Mouse (Mus musculus) CH12.LX (cell line): ENCODE measurements around the gene Nccrp1. TPM values are rescaled to one million over a fixed set of nuclear protein-coding genes. Genes with fewer than 3 reads are reported as not detected.

ENCODE experiments used
- DNase-seq: peaks from one replicate; pipeline ENCODE4 v3.0.0-alpha.2; 2013; ENCODE audit errors: extremely low read depth
- H3K27ac ChIP-seq: 2 replicates; pipeline ENCODE4 v1.5.1; 2012; ENCODE audit warnings: low read depth, mild to moderate bottlenecking, control low read depth, moderate library complexity; ENCODE audit not compliant: insufficient read depth
- H3K27me3 ChIP-seq: replicated peaks from 2 replicates; pipeline ENCODE3; 2012; ENCODE audit warnings: inconsistent platforms
- H3K36me3 ChIP-seq, 2 experiments: replicated peaks in 1 of 2; 2 replicates each; pipeline versions ENCODE3 to v1.6.1; 2012; ENCODE audit warnings: inconsistent platforms in 1 of 2, low read length in 1 of 2, mild to moderate bottlenecking in 1 of 2, mixed read lengths in 1 of 2, moderate library complexity in 1 of 2; ENCODE audit not compliant: control insufficient read depth in 1 of 2, insufficient read depth in 1 of 2
- H3K4me1 ChIP-seq, 2 experiments: 2 replicates each; pipeline ENCODE4 v1.6.1; 2012; ENCODE audit warnings: inconsistent platforms in 1 of 2, moderate library complexity in 1 of 2; ENCODE audit not compliant: insufficient read depth in 2 of 2, control insufficient read depth in 1 of 2
- H3K4me2 ChIP-seq: 2 replicates; pipeline ENCODE4 v1.6.1; 2012; ENCODE audit warnings: low read depth, mild to moderate bottlenecking, control low read depth; ENCODE audit not compliant: poor library complexity, insufficient read depth, severe bottlenecking
- H3K4me3 ChIP-seq, 3 experiments: fragments of 150-350 bp in 1 of 3; sonication (generic) in 1 of 3; replicated peaks in 1 of 3; 2 replicates each; pipeline versions ENCODE3 to v1.5.1; 2011 to 2012; ENCODE audit warnings: low read depth in 2 of 3, low read length in 2 of 3, mild to moderate bottlenecking in 2 of 3, moderate library complexity in 2 of 3, control low read depth in 1 of 3, improper control_type of control experiment in 1 of 3, inconsistent platforms in 1 of 3, mixed read lengths in 1 of 3; ENCODE audit not compliant: poor library complexity in 1 of 3
- H3K79me2 ChIP-seq: replicated peaks from 2 replicates; pipeline ENCODE4 v1.6.1; 2012; ENCODE audit warnings: mild to moderate bottlenecking, moderate library complexity; ENCODE audit not compliant: control insufficient read depth, poor library complexity, insufficient read depth, severe bottlenecking; ENCODE audit errors: extremely low read depth
- H3K9ac ChIP-seq: 2 replicates; pipeline ENCODE4 v1.6.1; 2012; ENCODE audit warnings: low read depth, mild to moderate bottlenecking, control low read depth, moderate library complexity; ENCODE audit not compliant: insufficient read depth
- H3K9me3 ChIP-seq: replicated peaks from 2 replicates; pipeline ENCODE3; 2012; ENCODE audit warnings: low read length, inconsistent platforms, mixed read lengths
- BHLHE40 ChIP-seq: IDR thresholded peaks from 2 replicates; pipeline ENCODE4 v1.6.1; 2011; ENCODE audit warnings: mild to moderate bottlenecking, low read depth, low read length, improper control_type of control experiment
- CHD1 ChIP-seq: IDR thresholded peaks from 2 replicates; pipeline ENCODE4 v1.6.1; 2012; ENCODE audit warnings: low read depth, low read length, improper control_type of control experiment, inconsistent platforms
- CTCF ChIP-seq, 2 experiments: IDR thresholded peaks in 1 of 2; conservative IDR thresholded peaks in 1 of 2; 2 replicates each; pipeline ENCODE4 v1.5.1; 2011 to 2012; ENCODE audit warnings: low read depth in 2 of 2, low read length in 2 of 2, improper control_type of control experiment in 1 of 2, inconsistent platforms in 1 of 2, mild to moderate bottlenecking in 1 of 2, moderate library complexity in 1 of 2
- E2F4 ChIP-seq: IDR thresholded peaks from 2 replicates; pipeline ENCODE4 v1.6.1; 2011; ENCODE audit warnings: low read depth, low read length, improper control_type of control experiment; ENCODE audit not compliant: insufficient replicate concordance
- EP300 ChIP-seq: IDR thresholded peaks from 2 replicates; pipeline ENCODE4 v1.6.1; 2011; ENCODE audit warnings: low read length, improper control_type of control experiment
- ETS1 ChIP-seq: conservative IDR thresholded peaks from 2 replicates; pipeline ENCODE4 v1.6.1; 2012; ENCODE audit warnings: low read depth, mild to moderate bottlenecking, inconsistent platforms, low read length, improper control_type of control experiment, moderate library complexity
- GABPA ChIP-seq: IDR thresholded peaks from 2 replicates; pipeline ENCODE4 v1.6.1; 2012; ENCODE audit warnings: low read depth, low read length, improper control_type of control experiment, inconsistent platforms; ENCODE audit not compliant: insufficient replicate concordance
- JUN ChIP-seq: IDR thresholded peaks from 2 replicates; pipeline ENCODE4 v1.6.1; 2011; ENCODE audit warnings: low read depth, mild to moderate bottlenecking, low read length, improper control_type of control experiment, moderate library complexity; ENCODE audit not compliant: insufficient read depth
- JUND ChIP-seq: conservative IDR thresholded peaks from 2 replicates; pipeline ENCODE4 v1.6.1; 2011; ENCODE audit warnings: low read depth, low read length, improper control_type of control experiment
- KAT2A ChIP-seq: IDR thresholded peaks from 2 replicates; pipeline ENCODE4 v1.6.1; 2012; ENCODE audit warnings: low read length, improper control_type of control experiment, inconsistent platforms; ENCODE audit not compliant: insufficient replicate concordance
- MAFK ChIP-seq: IDR thresholded peaks from 2 replicates; pipeline ENCODE4 v1.6.1; 2011; ENCODE audit warnings: low read length, improper control_type of control experiment; ENCODE audit not compliant: insufficient replicate concordance
- MAX ChIP-seq: IDR thresholded peaks from 2 replicates; pipeline ENCODE4 v1.6.1; 2011; ENCODE audit warnings: low read length, improper control_type of control experiment
- MEF2A ChIP-seq: IDR thresholded peaks from 2 replicates; pipeline ENCODE4 v1.6.1; 2014; ENCODE audit warnings: low read depth, mild to moderate bottlenecking, inconsistent platforms, low read length, improper control_type of control experiment, borderline replicate concordance
- NELFE ChIP-seq: IDR thresholded peaks from 2 replicates; pipeline ENCODE4 v1.6.1; 2011; ENCODE audit warnings: low read depth, low read length, improper control_type of control experiment
- NRF1 ChIP-seq: IDR thresholded peaks from 2 replicates; pipeline ENCODE4 v1.6.1; 2014; ENCODE audit warnings: low read depth, mild to moderate bottlenecking, inconsistent platforms, low read length, improper control_type of control experiment, moderate library complexity
- PAX5 ChIP-seq: IDR thresholded peaks from 2 replicates; pipeline ENCODE4 v1.6.1; 2012; ENCODE audit warnings: low read length, inconsistent platforms, mixed read lengths
- POLR2A ChIP-seq: IDR thresholded peaks from 2 replicates; pipeline ENCODE4 v1.6.1; 2011; ENCODE audit warnings: low read depth, mild to moderate bottlenecking, improper control_type of control experiment, low read length
- RAD21 ChIP-seq: IDR thresholded peaks from 2 replicates; pipeline ENCODE4 v1.6.1; 2011; ENCODE audit warnings: low read depth, mild to moderate bottlenecking, low read length, improper control_type of control experiment, moderate library complexity
- RCOR1 ChIP-seq: conservative IDR thresholded peaks from 2 replicates; pipeline ENCODE4 v1.6.1; 2012; ENCODE audit warnings: low read depth, mild to moderate bottlenecking, inconsistent platforms, low read length, improper control_type of control experiment
- SIN3A ChIP-seq: IDR thresholded peaks from 2 replicates; pipeline ENCODE4 v1.6.1; 2012; ENCODE audit warnings: low read length, improper control_type of control experiment, inconsistent platforms
- TBP ChIP-seq: conservative IDR thresholded peaks from 2 replicates; pipeline ENCODE4 v1.6.1; 2011; ENCODE audit warnings: low read depth, low read length, improper control_type of control experiment
- TCF12 ChIP-seq: IDR thresholded peaks from 2 replicates; pipeline ENCODE4 v1.6.1; 2014; ENCODE audit warnings: low read depth, mild to moderate bottlenecking, inconsistent platforms, low read length, improper control_type of control experiment
- USF2 ChIP-seq: conservative IDR thresholded peaks from 2 replicates; pipeline ENCODE4 v1.6.1; 2011; ENCODE audit warnings: low read depth, low read length, improper control_type of control experiment
- ZKSCAN1 ChIP-seq: IDR thresholded peaks from 2 replicates; pipeline ENCODE4 v1.6.1; 2012; ENCODE audit warnings: low read depth, inconsistent platforms, low read length, improper control_type of control experiment, borderline replicate concordance
- ZMIZ1 ChIP-seq: IDR thresholded peaks from 2 replicates; pipeline ENCODE4 v1.6.1; 2012; ENCODE audit warnings: low read depth, mild to moderate bottlenecking, inconsistent platforms, low read length, improper control_type of control experiment
- ZNF384 ChIP-seq: IDR thresholded peaks from 2 replicates; pipeline ENCODE4 v1.6.1; 2012; ENCODE audit warnings: low read depth, low read length, improper control_type of control experiment, inconsistent platforms
- dilution Hi-C: fragments of 300-500 bp; cut with MboI; formaldehyde crosslinking; loops from 2 replicates; pipeline ENCODE4 v1.14.3; 2020; ENCODE audit warnings: low sequenced_read_pairs; ENCODE audit not compliant: extremely low pct_unique_long_range_greater_than_20kb, extremely low pct_ligation_motif_present
- in situ Hi-C: fragments of 300-500 bp; cut with MboI; formaldehyde crosslinking; loops from 3 replicates; pipeline ENCODE4 v1.14.3; 2019; ENCODE audit warnings: low sequenced_read_pairs, low pct_ligation_motif_present, low pct_unique_long_range_greater_than_20kb, mixed read lengths
- polyA plus RNA-seq: library from polyadenylated mRNA; unstranded; fragments of >175 nt; gene quantifications from 2 replicates; pipeline ENCODE4 v1.2.1, GENCODE M21; 2012; ENCODE audit warnings: low read depth; ENCODE audit not compliant: insufficient read length
- total RNA-seq, 2 experiments: library from RNA; depleted of rRNA; stranded (reverse); fragments of 300-350 nt in 1 of 2; fragments of >200 nt in 1 of 2; gene quantifications; 2 replicates each; pipeline ENCODE4 v1.2.3; 2012 to 2014

Gene Nccrp1
- total and polyA plus RNA-seq, 3 experiments = not detected

DNA sequence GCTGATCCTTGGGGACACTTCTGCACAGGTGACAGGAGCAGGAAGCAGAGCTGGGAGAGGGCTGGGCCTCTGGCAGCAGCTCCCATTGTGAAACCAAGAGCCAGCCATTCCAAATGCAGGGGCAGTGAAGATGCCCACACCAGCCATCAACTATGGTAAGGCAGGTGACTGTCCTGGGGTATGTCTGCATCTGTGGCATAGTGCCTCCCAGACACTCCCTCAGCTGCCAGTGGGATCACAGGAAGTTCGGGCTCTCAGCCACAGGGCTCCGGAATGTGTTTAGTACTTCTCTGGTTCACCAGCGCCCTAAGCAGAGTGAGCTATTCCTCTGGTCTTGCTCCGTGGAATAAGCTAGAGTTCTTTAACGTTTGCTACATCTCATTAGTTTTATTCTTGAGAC, 10.0 kb upstream of the Nccrp1 start:
- Histone ChIP-seq H3K27ac (no peak overlapping the region), H3K27me3 (no peaks in the 10 kb centered on the region), H3K4me3 (no peak overlapping the region), H3K4me1 (peaks cover 0 to 26% of the 10 kb centered on the region in 2 experiments; a peak in 2 of 4 replicates), H3K9ac (no peak overlapping the region), H3K9me3 (peaks cover 9% of the 10 kb centered on the region), H3K36me3 (peaks cover 29 to 47% of the 10 kb centered on the region in 2 experiments), H3K79me2 (no peaks in the 10 kb centered on the region), H3K4me2 (no peak overlapping the region)
- no peak for DNase-seq
- in situ Hi-C loops = loop anchor here (5.0 kb wide), 1 partner anchor 35 kb away; no protein-coding TSS in a partner anchor
- dilution Hi-C loops = no loop called here
- TF ChIP-seq ZKSCAN1 = no peak
- TF ChIP-seq SIN3A = no peak

GRCm38 (mm10) chr7:28555939-28556535, 9.0 kb upstream of the Nccrp1 start:
- no peak for DNase-seq
- no peak overlapping the region for H3K4me3 ChIP-seq
- in situ Hi-C loops = loop anchor here (5.0 kb wide), 1 partner anchor 36 kb away; no protein-coding TSS in a partner anchor

DNA sequence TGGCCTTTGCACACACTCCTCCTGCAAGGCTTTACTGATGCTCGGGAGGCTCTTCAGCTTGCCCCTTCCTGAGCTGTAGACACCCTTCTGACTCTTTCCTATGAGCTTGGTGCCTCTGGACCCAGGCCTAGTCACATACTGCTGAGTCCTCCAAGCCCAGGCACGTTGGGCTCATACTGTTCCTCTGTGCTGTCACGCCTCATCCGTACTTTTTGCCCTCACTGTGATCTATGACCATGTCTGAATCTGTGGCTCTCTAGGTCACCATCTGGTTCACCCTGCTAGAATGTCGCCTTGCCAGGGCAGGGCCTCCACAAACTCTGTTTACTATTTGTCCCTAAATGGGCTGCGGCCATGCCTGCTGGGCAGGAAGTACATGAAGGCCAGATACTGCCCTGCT, 6.0 kb upstream of the Nccrp1 start:
- in situ Hi-C loops (no loop called here), dilution Hi-C loops (no loop called here)
- Histone ChIP-seq H3K27ac (no peak overlapping the region), H3K4me2 (no peak overlapping the region), H3K79me2 (no peaks in the 10 kb centered on the region), H3K36me3 (peaks cover 3 to 12% of the 10 kb centered on the region in 2 experiments), H3K4me1 (peaks cover 0 to 18% of the 10 kb centered on the region in 2 experiments; a peak in 2 of 4 replicates), H3K9ac (no peak overlapping the region), H3K27me3 (peaks cover 1% of the 10 kb centered on the region), H3K4me3 (no peak overlapping the region), H3K9me3 (peaks cover 9% of the 10 kb centered on the region)
- no peak for DNase-seq
- TF ChIP-seq NELFE = no peak
- TF ChIP-seq RCOR1 = no peak
- no peak for TF ChIP-seq BHLHE40
- no peak for TF ChIP-seq ZMIZ1
- TF ChIP-seq ZNF384 = no peak
- no peak for TF ChIP-seq EP300
- no peak for TF ChIP-seq ETS1
- no peak for TF ChIP-seq KAT2A
- TF ChIP-seq JUND = no peak
- no peak for TF ChIP-seq MAFK
- TF ChIP-seq USF2 = no peak
- no peak for TF ChIP-seq TBP
- no peak for TF ChIP-seq GABPA
- TF ChIP-seq SIN3A = no peak
- no peak for TF ChIP-seq MAX
- TF ChIP-seq NRF1 = no peak
- TF ChIP-seq CHD1 = no peak
- TF ChIP-seq CTCF (conservative IDR thresholded peaks at IDR 0.05 in 1 of 2, IDR thresholded peaks at IDR 0.05 in 1 of 2; ENCODE audit: low read depth in 2 of 2, low read length in 2 of 2) = no peak

More at GRCm38 (mm10) chr7:28555939-28556535, 9.0 kb upstream of the Nccrp1 start:
- Histone ChIP-seq H3K9ac (no peak overlapping the region), H3K4me1 (peaks cover 0 to 26% of the 10 kb centered on the region in 2 experiments; a peak in 2 of 4 replicates), H3K36me3 (peaks cover 24 to 40% of the 10 kb centered on the region in 2 experiments), H3K79me2 (no peaks in the 10 kb centered on the region), H3K27ac (no peak overlapping the region), H3K27me3 (no peaks in the 10 kb centered on the region), H3K9me3 (peaks cover 9% of the 10 kb centered on the region), H3K4me2 (no peak overlapping the region)
- TF ChIP-seq TCF12 (no peak), MAFK (no peak), RAD21 (no peak), MAX (no peak), MEF2A (no peak), JUN (no peak), EP300 (no peak), ZKSCAN1 (no peak), PAX5 (no peak), E2F4 (no peak), POLR2A (no peak)
- dilution Hi-C loops = no loop called here
